Mouse (Mus musculus) limb, embryonic 14.5 days (tissue): Measurements from ENCODE around the gene Ets1. TPM values are rescaled to one million over a fixed set of nuclear protein-coding genes. Genes with fewer than 3 reads are reported as not detected.
A peak's percentile ranks its signal among the peaks of the same experiment; 100 is the strongest.

Source experiments
- ATAC-seq: fragments of 200-750 bp; cut with Nextera tagmentation; 2 replicates; pipeline ENCODE4 v1.8.0; 2017; ENCODE audit warnings: low read depth, moderate number of reproducible peaks, moderate TSS enrichment; ENCODE audit not compliant: low FRiP score
- DNase-seq: peaks from one replicate; pipeline ENCODE4 v3.0.0-alpha.2; 2015; ENCODE audit warnings: low spot score
- H3K27ac ChIP-seq: fragments of 300-500 bp; sonication (generic); replicated peaks from 2 replicates; pipeline ENCODE4 v1.5.1; 2014; ENCODE audit warnings: low read depth, mild to moderate bottlenecking, low read length, moderate library complexity, mixed read lengths
- H3K27me3 ChIP-seq: fragments of 300-500 bp; sonication (generic); 2 replicates; pipeline ENCODE4 v1.6.1; 2014; ENCODE audit warnings: low read length, mixed read lengths; ENCODE audit not compliant: control insufficient read depth, insufficient read depth
- H3K36me3 ChIP-seq: fragments of 300-500 bp; sonication (generic); 2 replicates; pipeline ENCODE4 v1.6.1; 2014; ENCODE audit warnings: mild to moderate bottlenecking, low read length, moderate library complexity, mixed read lengths; ENCODE audit not compliant: control insufficient read depth, insufficient read depth
- H3K4me1 ChIP-seq: fragments of 300-500 bp; sonication (generic); 2 replicates; pipeline ENCODE4 v1.6.1; 2014; ENCODE audit warnings: antibody characterized with exemption, low read length, mixed read lengths; ENCODE audit not compliant: control insufficient read depth, insufficient read depth
- H3K4me2 ChIP-seq: fragments of 300-500 bp; sonication (generic); replicated peaks from 2 replicates; pipeline ENCODE4 v1.6.1; 2014; ENCODE audit warnings: low read depth, mild to moderate bottlenecking, low read length, moderate library complexity; ENCODE audit not compliant: severe bottlenecking
- H3K4me3 ChIP-seq: fragments of 300-500 bp; sonication (generic); replicated peaks from 2 replicates; pipeline ENCODE4 v1.5.1; 2014; ENCODE audit warnings: low read length
- H3K9ac ChIP-seq: fragments of 300-500 bp; sonication (generic); 2 replicates; pipeline ENCODE4 v1.6.1; 2014; ENCODE audit warnings: mild to moderate bottlenecking, low read depth, low read length, moderate library complexity; ENCODE audit not compliant: severe bottlenecking
- H3K9me3 ChIP-seq: fragments of 300-500 bp; sonication (generic); 2 replicates; pipeline ENCODE4 v1.6.1; 2016; ENCODE audit warnings: low read length; ENCODE audit not compliant: control insufficient read depth
- POLR2A ChIP-seq: fragments of 200-500 bp; IDR thresholded peaks from 2 replicates; pipeline ENCODE4 v1.8.0; 2012; ENCODE audit warnings: inconsistent platforms, mild to moderate bottlenecking, moderate library complexity, borderline replicate concordance; ENCODE audit not compliant: insufficient read depth, insufficient read length; ENCODE audit errors: extremely low read depth
- WGBS: fragments of 180-500 bp; shearing (Covaris S2); extraction: QIAGEN DNeasy Blood & Tissue Kit; methylation state at CpG from one replicate; pipeline ENCODE4 v1.1.7; 2014; 5-methylcytosine and 5-hydroxymethylcytosine counted together
- polyA plus RNA-seq, 2 experiments: library from polyadenylated mRNA; depleted of rRNA in 1 of 2; stranded (reverse) in 1 of 2; unstranded in 1 of 2; fragments of >200 nt; fragmentation: Nextera tagmentation in 1 of 2; extraction: Ambion mirVana in 1 of 2; gene quantifications; 2 replicates each; pipeline versions ENCODE4 v1.2.1 to v1.2.3; 2012 to 2014

Gene Ets1
- polyA plus RNA-seq, 2 experiments = 21.3 to 34.3 TPM

DNA sequence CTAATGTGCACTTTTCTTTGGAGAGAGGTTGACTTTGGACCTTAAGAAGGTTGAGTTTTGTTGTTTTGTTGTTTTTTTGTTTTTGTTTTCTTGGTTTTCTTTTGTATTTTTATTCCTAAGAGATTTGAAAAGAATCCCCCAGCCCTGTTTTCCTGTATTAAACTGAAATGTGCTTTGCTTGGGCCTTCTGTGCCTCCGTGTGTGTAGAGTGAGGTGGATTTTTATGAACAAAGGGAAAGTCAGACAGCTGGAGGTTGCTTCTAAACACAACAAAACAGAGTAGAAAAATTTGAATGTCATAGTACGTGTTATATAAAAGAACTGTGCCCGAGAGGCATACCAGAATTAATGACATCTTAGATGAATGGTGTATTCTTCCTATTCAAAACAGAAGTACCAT is 71.4 kb downstream of the Ets1 start:
- Histone ChIP-seq H3K9me3 (no peaks in the 10 kb centered on the region), H3K4me3 (no peak overlapping the region), H3K4me1 (peaks cover 37% of the 10 kb centered on the region), H3K9ac (no peak overlapping the region), H3K27me3 (no peaks in the 10 kb centered on the region), H3K4me2 (no peak overlapping the region), H3K27ac (no peak overlapping the region), H3K36me3 (0 out of 2 replicates have a peak, but pooled peaks cover 3% of the 10 kb centered on the region)
- 67% methylated on average over 3 of the region's 3 CpGs for WGBS
- DNase-seq (no peak), ATAC-seq (no peak)
- TF ChIP-seq POLR2A = no peak

DNA sequence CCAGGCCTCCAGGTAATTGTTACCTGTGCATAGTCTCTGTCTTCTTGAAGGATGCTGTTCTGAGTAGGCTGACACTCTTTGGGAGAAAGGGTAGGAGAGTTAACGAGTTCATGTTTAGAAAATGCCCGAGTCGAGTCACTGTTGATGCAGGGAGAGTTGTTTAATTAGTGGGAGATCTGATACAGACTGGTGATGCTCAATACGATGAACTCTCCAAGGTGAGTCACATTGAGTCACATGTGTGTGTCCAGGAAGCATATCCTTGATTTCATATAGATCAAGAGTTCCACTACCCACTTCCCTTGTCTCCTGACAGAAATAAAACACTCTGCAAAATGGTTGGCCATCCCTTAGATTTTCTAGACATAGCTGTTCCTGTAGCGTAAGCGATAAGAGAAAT is 72.5 kb downstream of the Ets1 start:
- Histone ChIP-seq H3K9me3 (no peaks in the 10 kb centered on the region), H3K4me3 (no peak overlapping the region), H3K27ac (no peak overlapping the region), H3K4me1 (peaks cover 46% of the 10 kb centered on the region), H3K27me3 (no peaks in the 10 kb centered on the region), H3K9ac (no peak overlapping the region), H3K4me2 (no peak overlapping the region), H3K36me3 (0 out of 2 replicates have a peak, but pooled peaks cover 3% of the 10 kb centered on the region)
- no peak for DNase-seq
- ATAC-seq = no peak
- 77% methylated on average over 6 of the region's 6 CpGs for WGBS
- no peak for TF ChIP-seq POLR2A

DNA sequence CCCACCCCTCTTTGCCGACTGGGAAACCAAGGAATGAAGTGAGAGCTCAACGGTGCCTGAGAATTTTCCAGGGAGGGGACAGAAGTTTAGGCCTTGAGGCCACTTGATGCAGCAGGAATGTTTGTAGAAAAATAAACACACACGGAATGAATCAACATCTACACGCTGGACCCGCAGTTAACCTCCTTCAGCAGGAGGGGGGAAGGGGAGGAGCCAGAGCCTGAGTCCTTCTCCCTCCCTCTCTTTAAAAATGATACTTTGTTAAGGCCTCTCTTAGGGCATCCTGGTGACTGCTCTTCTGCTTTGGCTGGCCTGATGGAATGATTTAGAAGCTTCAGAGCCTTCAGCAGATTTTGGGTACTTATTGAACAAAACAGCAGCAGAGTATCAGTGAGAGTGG is 73.3 kb downstream of the Ets1 start:
- DNase-seq = no peak
- Histone ChIP-seq H3K9ac (no peak overlapping the region), H3K36me3 (0 out of 2 replicates have a peak, but pooled peaks cover 3% of the 10 kb centered on the region), H3K27ac (no peak overlapping the region), H3K4me1 (peaks cover 54% of the 10 kb centered on the region), H3K4me3 (no peak overlapping the region), H3K4me2 (peak overlapping the region; percentile 30; the same call in 1 of the 2 replicates), H3K9me3 (no peaks in the 10 kb centered on the region), H3K27me3 (no peaks in the 10 kb centered on the region)
- 3% methylated on average over 5 of the region's 5 CpGs for WGBS
- no peak for TF ChIP-seq POLR2A
- ATAC-seq = no peak

DNA sequence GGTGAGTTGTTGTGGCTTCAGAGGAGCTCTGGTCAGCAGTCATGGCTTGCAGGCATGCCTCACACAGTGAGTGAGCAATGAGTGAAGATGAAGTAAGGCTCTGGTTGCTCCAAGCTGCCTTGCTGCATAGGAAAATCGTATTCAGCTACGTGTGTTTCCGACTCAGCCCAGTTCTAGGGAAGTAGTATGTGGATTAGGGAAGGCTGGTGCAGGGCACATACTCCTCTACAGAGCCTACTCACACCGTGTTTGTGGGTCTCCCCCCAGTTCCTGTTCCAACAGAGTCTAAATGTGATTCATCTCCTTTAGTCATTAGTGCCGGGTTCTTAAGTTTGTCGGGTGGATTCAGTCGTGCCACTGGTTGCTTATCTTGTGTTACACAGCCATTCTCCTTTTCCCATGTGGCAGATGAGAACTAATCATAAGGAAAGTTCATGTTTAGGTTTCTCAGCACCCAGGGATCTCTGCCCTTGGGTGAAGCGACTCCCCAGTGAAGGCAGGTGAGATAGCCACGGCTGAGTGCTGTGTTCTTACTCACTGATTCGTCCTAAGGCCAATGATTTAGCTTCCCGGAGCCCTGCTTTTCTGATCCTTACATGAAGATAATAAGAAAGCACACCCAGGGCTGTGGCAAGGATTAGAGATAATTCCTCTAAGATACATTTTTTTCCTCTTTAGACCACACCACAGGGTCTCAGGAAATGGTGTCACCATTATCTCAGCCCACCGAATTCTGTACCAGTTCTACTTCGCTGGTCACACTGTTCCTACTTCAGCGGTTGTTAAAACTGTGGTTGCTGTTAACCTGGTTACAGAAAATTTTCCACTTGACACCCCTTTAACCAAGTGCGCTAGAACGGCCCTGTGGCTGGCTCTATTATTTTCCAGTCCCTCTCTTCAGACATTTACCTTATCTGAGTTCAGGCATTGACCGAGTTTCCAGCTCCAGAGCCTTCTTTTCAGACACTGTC is 74.0 kb downstream of the Ets1 start:
- TF ChIP-seq POLR2A = no peak
- Histone ChIP-seq H3K27ac (no peak overlapping the region), H3K9me3 (no peaks in the 10 kb centered on the region), H3K36me3 (0 out of 2 replicates have a peak, but pooled peaks cover 3% of the 10 kb centered on the region), H3K4me2 (no peak overlapping the region), H3K27me3 (no peaks in the 10 kb centered on the region), H3K4me3 (no peak overlapping the region), H3K9ac (no peak overlapping the region), H3K4me1 (peaks cover 60% of the 10 kb centered on the region)
- DNase-seq (no peak), ATAC-seq (no peak)
- WGBS = 64% methylated on average over 17 of the region's 17 CpGs

DNA sequence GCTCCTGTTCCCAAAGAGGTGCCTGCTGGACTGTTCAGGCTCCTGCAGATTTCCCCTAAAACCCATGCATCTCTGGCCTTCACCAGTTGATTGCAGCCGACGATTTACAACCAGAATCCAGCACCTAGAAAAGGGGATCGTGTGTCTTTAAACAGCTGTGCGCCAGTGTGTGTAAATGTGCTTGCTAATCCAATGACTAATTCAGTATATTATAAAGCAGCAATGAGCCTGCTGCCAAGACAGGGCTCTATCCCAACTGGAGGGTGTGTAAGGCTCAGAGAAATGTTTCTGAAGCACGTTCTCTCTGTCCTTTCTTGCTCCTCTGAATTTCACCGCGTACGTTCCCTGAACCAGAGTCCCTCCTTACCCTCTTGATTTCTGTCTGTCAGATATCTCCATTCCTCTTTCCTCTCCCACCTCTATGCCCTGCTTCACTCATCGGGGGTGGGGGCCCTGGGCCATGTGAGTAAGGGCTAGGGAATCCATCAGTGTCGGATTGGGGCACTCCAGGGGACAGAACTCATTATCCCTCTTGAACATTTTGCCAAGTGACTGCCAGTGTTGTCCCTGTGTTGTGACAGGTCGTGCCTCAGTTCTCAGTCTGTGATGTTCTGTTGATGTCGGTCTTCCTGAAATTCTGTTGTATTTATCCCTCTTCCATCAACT is 75.1 kb downstream of the Ets1 start:
- Histone ChIP-seq H3K9me3 (no peaks in the 10 kb centered on the region), H3K27me3 (no peaks in the 10 kb centered on the region), H3K4me1 (peaks cover 70% of the 10 kb centered on the region), H3K4me2 (peak overlapping the region; percentile 15; the same call in 1 of the 2 replicates), H3K9ac (no peak overlapping the region), H3K36me3 (0 out of 2 replicates have a peak, but pooled peaks cover 1% of the 10 kb centered on the region), H3K4me3 (no peak overlapping the region), H3K27ac (no peak overlapping the region)
- no peak for TF ChIP-seq POLR2A
- DNase-seq (peak; percentile 49), ATAC-seq (0 out of 2 replicates have a peak, but pooled peaks have one; percentile 36)
- WGBS = 33% methylated on average over 12 of the region's 12 CpGs
